Mouse (Mus musculus): ENCODE results near the gene Cox7a2l. TPM values are rescaled to one million over a fixed set of nuclear protein-coding genes. Genes with fewer than 3 reads are reported as not detected.

The Cox7a2l gene
- total RNA-seq, 4 experiments from 2014 or later: 306 to 336 (median 326) TPM

DNA sequence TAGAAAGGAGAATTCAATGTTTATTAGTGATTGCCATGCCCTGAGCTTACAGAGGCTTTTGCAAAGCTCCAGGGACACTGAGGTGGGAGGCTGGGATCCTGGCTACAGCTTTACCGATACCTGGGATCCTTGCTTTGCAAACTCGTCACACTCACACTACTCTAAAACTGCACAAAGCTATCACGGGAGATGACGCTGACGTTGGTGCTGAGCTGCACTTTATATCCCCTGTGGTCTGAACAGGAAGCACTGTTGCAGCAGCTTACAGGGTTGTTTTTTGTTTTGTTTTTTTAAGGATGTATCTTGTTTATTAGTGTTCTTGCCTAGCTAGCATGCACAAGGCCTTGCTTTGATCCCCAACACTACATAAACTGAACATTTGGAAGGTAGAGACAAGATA lies 63.5 kb downstream of the Cox7a2l start:
- DNase-seq (ENCODE audit: low spot score): no peak

DNA sequence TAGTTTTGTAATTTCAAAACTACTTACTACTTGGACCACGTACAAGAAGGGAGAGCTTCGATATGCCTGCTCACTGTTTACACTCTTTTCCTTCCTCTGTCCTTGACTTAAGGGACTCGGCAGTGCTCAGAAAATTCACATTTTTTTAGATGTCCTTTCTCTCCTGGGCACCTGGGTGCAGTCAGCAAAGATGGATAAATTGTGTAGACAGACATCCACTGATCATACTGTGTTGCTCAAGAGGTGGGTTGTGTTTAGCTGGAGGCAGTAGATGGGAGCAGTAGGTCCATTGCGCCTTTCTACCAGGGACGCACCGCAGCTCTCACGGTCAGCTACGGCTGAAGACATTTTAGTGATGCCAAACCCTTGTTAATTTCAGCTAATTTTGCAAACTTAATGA lies 64.7 kb downstream of the Cox7a2l start:
- no peak for DNase-seq (ENCODE audit: low spot score)

Other genes with a start within 250 kb of the Cox7a2l start
- 1 to 10 TPM; 3.3 to 5.0 (median 4.0) TPM for gene Eml4, start 166.4 kb downstream of the Cox7a2l start, total RNA-seq (2022)
- under 1 TPM in 1 of 4 experiments, not detected in 3; 0.12 TPM for gene Kcng3, start 114.6 kb upstream of the Cox7a2l start, total RNA-seq (2022)
- gene Mta3, start 188.8 kb upstream of the Cox7a2l start, total RNA-seq (2022): 10 to 100 TPM; 17.6 to 19.6 (median 18.6) TPM

All from heart, adult 8-10 months (tissue).